Mouse (Mus musculus): ENCODE data around the gene Aplp2.

Aplp2 gene

GRCm38 (mm10) chr9:31127876-31128465 is 83.6 kb downstream of the Aplp2 start:
- no peak for DNase-seq (ENCODE audit: low spot score in 2 of 2)

GRCm38 (mm10) chr9:31126079-31126478 is 85.5 kb downstream of the Aplp2 start:
- DNase-seq (ENCODE audit: low spot score in 2 of 2) = no peak

GRCm38 (mm10) chr9:31122464-31123030 is 89.1 kb downstream of the Aplp2 start:
- no peak for DNase-seq (ENCODE audit: low spot score in 2 of 2)

GRCm38 (mm10) chr9:31120533-31120915 is 91.1 kb downstream of the Aplp2 start:
- DNase-seq (ENCODE audit: low spot score in 2 of 2) = no peak

- no peak for DNase-seq (ENCODE audit: low spot score in 2 of 2)
These were observed 91.6 kb downstream of the Aplp2 start for GRCm38 (mm10) chr9:31119882-31120532.

DNA sequence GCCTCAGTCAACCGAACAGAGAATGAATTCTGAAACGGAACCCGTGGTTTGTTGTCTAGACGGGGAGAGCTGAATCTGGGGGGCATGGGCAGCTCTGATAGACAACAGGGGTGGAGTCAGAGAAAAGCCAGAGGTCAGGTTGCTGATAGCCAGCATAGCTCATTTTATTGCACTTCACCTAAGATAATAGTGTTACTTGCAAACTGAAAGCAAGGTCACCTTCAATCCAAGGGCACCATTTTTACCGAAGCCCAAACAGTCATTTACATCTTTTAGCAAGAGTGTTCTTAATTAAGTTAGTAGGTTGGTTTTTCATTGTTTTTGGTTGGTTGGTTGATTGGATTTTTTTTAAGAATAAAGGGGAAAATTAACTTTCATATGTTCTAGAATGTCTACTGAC is 92.2 kb downstream of the Aplp2 start:
- DNase-seq (ENCODE audit: low spot score in 2 of 2) = no peak

GRCm38 (mm10) chr9:31118520-31119298 is 92.9 kb downstream of the Aplp2 start:
- DNase-seq (ENCODE audit: low spot score in 2 of 2) = no peak

DNA sequence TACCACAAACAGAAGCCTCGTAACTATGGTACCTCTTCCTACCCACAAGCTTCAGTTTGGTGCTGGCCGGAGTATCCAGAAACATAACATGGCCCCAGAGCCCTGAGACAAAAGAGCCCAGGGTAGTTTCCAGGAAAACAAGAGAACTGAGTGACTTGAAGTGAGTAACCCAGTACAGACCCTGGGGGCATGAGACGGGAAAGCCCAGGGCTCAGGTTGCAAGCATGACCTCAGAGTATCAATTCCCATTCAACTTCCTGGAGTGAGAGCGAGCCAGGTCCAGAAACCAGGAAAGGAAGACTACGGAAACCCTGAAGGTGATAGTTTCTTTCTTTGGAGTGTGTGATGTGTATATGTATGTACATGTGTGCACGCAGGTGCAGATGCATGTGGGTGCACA is 94.1 kb downstream of the Aplp2 start:
- DNase-seq (ENCODE audit: low spot score in 2 of 2) = no peak

- DNase-seq (ENCODE audit: low spot score in 2 of 2) = no peak
These were observed 94.5 kb downstream of the Aplp2 start for GRCm38 (mm10) chr9:31117088-31117487.

- DNase-seq (ENCODE audit: low spot score in 2 of 2) = no peak
These were observed 96.0 kb downstream of the Aplp2 start for GRCm38 (mm10) chr9:31115586-31115985.

GRCm38 (mm10) chr9:31108464-31108863 is 103.2 kb downstream of the Aplp2 start:
- DNase-seq (ENCODE audit: low spot score in 2 of 2) = no peak
